Mouse (Mus musculus): ENCODE results near the gene Hapln3. TPM values are rescaled to one million over a fixed set of nuclear protein-coding genes. Genes with fewer than 3 reads are reported as not detected.

Hapln3 gene
- total RNA-seq (2023), result not detected

GRCm38 (mm10) chr7:79130843-79131444 lies at the start of gene Hapln3:
Gene Hapln3, minus strand, starts transcription at chr7:79131018.

GRCm38 (mm10) chr7:79148711-79149266 lies 18.0 kb upstream of the Hapln3 start, which contains the start of gene Mfge8:
Gene Mfge8, minus strand, starts transcription at chr7:79149060.

Other genes with a start within 250 kb of the Hapln3 start
- gene Aen, start 235.2 kb downstream of the Hapln3 start, total RNA-seq (2023), result 31.2 TPM
- 16.0 TPM for gene Isg20, start 217.6 kb downstream of the Hapln3 start, total RNA-seq (2023)
- gene Acan, start 77.5 kb downstream of the Hapln3 start, total RNA-seq (2023), result not detected
- 35.3 TPM for gene Mfge8, start 18.0 kb upstream of the Hapln3 start, total RNA-seq (2023)
- gene Abhd2, start 142.2 kb upstream of the Hapln3 start, total RNA-seq (2023), result 101 TPM

Data from CD4-positive naive resting alpha-beta T cell, adult 57 days (primary cell).